Mouse (Mus musculus) lung, embryonic 16.5 days (tissue): Measurements from ENCODE around the gene Fgfr4. TPM values are rescaled to one million over a fixed set of nuclear protein-coding genes. Genes with fewer than 3 reads are reported as not detected.

Experiments used
- ATAC-seq: fragments of 200-750 bp; cut with Nextera tagmentation; 2 replicates; pipeline ENCODE4 v1.8.0; 2017; ENCODE audit warnings: low read depth, mild to moderate bottlenecking, moderate library complexity
- H3K27ac ChIP-seq: fragments of 300-500 bp; sonication (generic); 2 replicates; pipeline ENCODE4 v1.5.1; 2014; ENCODE audit warnings: mild to moderate bottlenecking, control low read depth, low read length
- H3K27me3 ChIP-seq: fragments of 300-500 bp; sonication (generic); 2 replicates; pipeline ENCODE4 v1.6.1; 2014; ENCODE audit warnings: low read depth, low read length, mixed read lengths; ENCODE audit not compliant: control insufficient read depth, insufficient read depth
- H3K36me3 ChIP-seq: fragments of 300-500 bp; sonication (generic); 2 replicates; pipeline ENCODE4 v1.6.1; 2014; ENCODE audit warnings: low read length; ENCODE audit not compliant: control insufficient read depth, insufficient read depth
- H3K4me1 ChIP-seq: fragments of 300-500 bp; sonication (generic); replicated peaks from 2 replicates; pipeline ENCODE4 v1.6.1; 2014; ENCODE audit warnings: low read length, mixed read lengths; ENCODE audit not compliant: control insufficient read depth, insufficient read depth
- H3K4me2 ChIP-seq: fragments of 300-500 bp; sonication (generic); 2 replicates; pipeline ENCODE4 v1.6.1; 2014; ENCODE audit warnings: low read depth, low read length, control low read depth
- H3K4me3 ChIP-seq: fragments of 300-500 bp; sonication (generic); 2 replicates; pipeline ENCODE4 v1.5.1; 2014; ENCODE audit warnings: mild to moderate bottlenecking, low read length, control low read depth
- H3K9ac ChIP-seq: fragments of 300-500 bp; sonication (generic); 2 replicates; pipeline ENCODE4 v1.6.1; 2014; ENCODE audit warnings: low read length, control low read depth
- H3K9me3 ChIP-seq: fragments of 300-500 bp; sonication (generic); 2 replicates; pipeline ENCODE4 v1.6.1; 2016; ENCODE audit warnings: low read length; ENCODE audit not compliant: control insufficient read depth
- WGBS: fragments of 180-500 bp; shearing (Covaris S2); extraction: QIAGEN DNeasy Blood & Tissue Kit; methylation state at CpG from one replicate; pipeline ENCODE4 v1.1.7; 2014; 5-methylcytosine and 5-hydroxymethylcytosine counted together
- polyA plus RNA-seq: library from polyadenylated mRNA; unstranded; fragments of >200 nt; fragmentation: Nextera tagmentation; extraction: Ambion mirVana; gene quantifications from 2 replicates; pipeline ENCODE4 v1.2.1, GENCODE M21; 2015

Fgfr4 gene
- polyA plus RNA-seq, 1 experiment from 2014 or later, result 27.7 TPM

DNA sequence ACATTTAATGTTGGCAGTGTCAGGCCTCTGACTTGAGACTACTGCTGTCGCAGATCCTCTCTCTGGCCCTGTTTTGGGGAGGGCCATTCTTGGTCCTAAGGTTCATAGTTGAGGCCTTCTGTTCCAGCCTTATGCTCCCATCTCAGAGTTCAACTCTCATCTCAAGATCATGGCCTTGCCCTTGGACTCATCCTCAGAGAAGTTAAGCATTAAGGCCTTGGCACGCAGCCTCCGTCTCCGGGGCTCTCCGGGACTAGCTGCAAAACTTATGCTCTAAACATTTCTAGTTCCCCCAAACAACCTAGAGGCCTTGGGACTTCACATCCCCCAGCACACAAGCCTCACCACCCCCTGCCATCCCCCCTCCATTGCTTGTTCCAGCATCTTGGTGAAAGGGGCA lies 15.8 kb downstream of the Fgfr4 start:
- H3K4me1 ChIP-seq, result peaks cover 27% of the 10 kb centered on the region
- no peak overlapping the region; the same call in 1 of the 2 replicates for H3K9ac ChIP-seq
- peak overlapping the region; percentile 79 for H3K27ac ChIP-seq
- no peak overlapping the region for H3K4me2 ChIP-seq
- no peak overlapping the region for H3K4me3 ChIP-seq
- ATAC-seq, result no peak
- H3K27me3 ChIP-seq, result no peaks in the 10 kb centered on the region
- WGBS, result 78% methylated on average over 5 of the region's 5 CpGs
- peaks cover 7% of the 10 kb centered on the region; the same call in 1 of the 2 replicates for H3K36me3 ChIP-seq
- H3K9me3 ChIP-seq, result peaks cover 4% of the 10 kb centered on the region; the same call in 1 of the 2 replicates

DNA sequence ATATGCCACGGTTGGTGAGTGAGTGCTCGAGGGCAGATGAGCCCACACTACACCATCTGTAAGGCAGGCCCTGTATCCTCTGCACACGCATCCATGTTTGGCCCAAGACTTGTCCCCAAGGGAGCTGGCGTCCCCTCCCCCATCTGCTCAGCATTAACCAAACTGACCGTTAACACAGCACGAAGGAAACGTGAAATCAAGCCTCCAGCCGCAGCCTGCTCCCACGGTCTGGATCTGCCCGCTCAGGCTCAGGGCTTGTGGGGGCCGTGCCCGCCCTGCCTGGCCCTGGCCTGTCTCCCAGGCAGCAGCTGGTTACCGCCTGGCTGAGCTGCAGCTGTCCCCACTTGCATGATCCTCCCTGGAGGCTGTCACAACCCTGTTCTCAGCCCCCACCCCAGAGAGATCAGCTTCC lies 16.5 kb downstream of the Fgfr4 start:
- peak overlapping the region; percentile 79 for H3K27ac ChIP-seq
- H3K9ac ChIP-seq, result no peak overlapping the region
- WGBS, result 66% methylated on average over 13 of the region's 13 CpGs
- peak; percentile 88 for ATAC-seq
- H3K4me1 ChIP-seq, result peaks cover 27% of the 10 kb centered on the region
- H3K4me3 ChIP-seq, result no peak overlapping the region
- H3K27me3 ChIP-seq, result no peaks in the 10 kb centered on the region
- H3K9me3 ChIP-seq, result peaks cover 4% of the 10 kb centered on the region; the same call in 1 of the 2 replicates
- H3K36me3 ChIP-seq, result peaks cover 7% of the 10 kb centered on the region; the same call in 1 of the 2 replicates
- no peak overlapping the region for H3K4me2 ChIP-seq

DNA sequence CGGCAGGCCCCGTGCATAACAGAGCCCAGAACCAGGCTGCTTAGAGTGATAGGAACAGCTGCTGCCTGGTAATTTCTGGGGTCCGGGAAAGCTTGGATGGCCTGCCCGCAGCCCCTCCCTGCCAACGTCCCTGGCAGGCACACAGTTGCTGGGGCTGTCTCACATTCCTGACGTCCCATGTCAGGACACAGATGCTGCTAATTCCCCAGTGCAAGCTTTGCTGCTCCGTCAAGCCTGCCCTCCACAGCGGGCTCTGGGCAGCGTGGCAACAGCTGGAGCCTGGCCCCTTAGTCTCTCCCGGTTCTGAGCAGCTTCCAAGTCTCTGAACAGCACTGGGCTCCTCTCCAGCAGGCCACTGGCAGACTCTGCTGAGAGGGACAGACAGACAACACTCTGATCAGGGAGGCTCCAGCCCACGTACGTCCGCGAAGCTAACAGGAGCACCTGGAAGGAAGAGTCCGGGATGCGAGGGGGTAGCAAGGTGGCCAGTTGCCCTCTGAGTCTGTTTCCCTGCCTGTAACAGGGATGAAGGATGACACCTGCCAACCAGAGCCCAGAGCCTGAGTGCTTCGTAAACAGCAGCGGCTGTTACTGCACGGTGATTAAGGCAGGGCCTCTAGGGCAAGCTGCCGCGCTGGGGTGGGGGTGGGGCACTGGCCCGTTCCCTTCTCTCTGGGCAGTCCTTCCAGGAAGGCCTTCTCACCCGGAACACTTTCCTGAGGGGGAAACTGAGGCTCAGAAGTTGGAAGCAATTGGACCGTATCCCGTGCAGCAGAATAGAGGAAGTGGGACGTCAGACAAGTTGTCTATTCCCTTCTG lies 19.3 kb downstream of the Fgfr4 start:
- peak overlapping the region; percentile 19 for H3K4me3 ChIP-seq
- no peaks in the 10 kb centered on the region for H3K36me3 ChIP-seq
- H3K9me3 ChIP-seq, result peaks cover 4% of the 10 kb centered on the region; the same call in 1 of the 2 replicates
- 9% methylated on average over 26 of the region's 26 CpGs for WGBS
- peak overlapping the region; percentile 86 for H3K27ac ChIP-seq
- peak overlapping the region; percentile 44 for H3K9ac ChIP-seq
- no peaks in the 10 kb centered on the region for H3K27me3 ChIP-seq
- ATAC-seq, result peak; percentile 75
- H3K4me1 ChIP-seq, result peaks cover 27% of the 10 kb centered on the region
- H3K4me2 ChIP-seq, result peak overlapping the region; percentile 48

DNA sequence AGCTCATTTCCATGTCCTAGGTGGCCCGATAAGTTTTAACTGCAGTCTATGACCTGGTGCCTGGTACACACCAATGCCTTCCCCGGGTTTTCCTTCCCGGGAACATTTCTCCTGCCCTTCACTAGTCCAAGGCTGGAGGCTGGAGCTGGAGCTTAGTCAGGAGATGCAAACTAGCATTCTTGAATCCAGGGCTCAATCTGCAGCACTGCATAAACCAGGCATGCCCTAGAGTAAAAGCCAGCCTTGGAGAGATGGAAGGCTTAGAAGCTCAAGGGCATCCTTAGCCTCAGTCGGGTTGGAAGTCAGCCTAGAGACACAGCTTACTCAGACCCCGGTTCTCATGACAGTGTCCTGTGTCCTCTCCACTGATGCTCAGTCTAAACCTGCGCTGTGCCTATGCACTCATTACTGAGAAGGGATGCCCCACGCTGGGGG lies 19.9 kb downstream of the Fgfr4 start:
- H3K36me3 ChIP-seq, result no peaks in the 10 kb centered on the region
- H3K4me1 ChIP-seq, result peaks cover 27% of the 10 kb centered on the region
- peaks cover 4% of the 10 kb centered on the region; the same call in 1 of the 2 replicates for H3K9me3 ChIP-seq
- H3K4me2 ChIP-seq, result peak overlapping the region; percentile 48
- no peak for ATAC-seq
- 44% methylated on average over 7 of the region's 7 CpGs for WGBS
- H3K9ac ChIP-seq, result no peak overlapping the region; the same call in 1 of the 2 replicates
- no peak overlapping the region; the same call in 1 of the 2 replicates for H3K4me3 ChIP-seq
- peak overlapping the region; percentile 86 for H3K27ac ChIP-seq
- no peaks in the 10 kb centered on the region for H3K27me3 ChIP-seq

DNA sequence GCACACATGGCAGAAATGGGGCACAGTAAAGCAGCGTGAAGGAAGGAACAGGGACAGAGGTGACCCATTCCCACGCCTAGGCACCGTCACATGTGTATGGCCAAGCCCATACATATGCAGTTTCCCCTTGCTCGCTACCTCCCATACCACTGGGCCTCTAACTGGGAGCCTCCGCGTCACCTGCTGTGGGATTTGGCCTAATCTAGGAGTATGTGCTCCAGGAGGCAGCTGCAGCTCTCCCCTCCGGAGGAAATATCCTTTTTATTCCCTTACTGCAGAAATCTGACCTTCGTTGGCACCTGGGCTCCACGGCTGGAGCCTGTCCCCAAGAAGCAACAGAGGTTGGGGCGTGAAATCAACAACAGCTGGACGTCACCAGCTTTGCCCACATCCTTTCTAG lies 21.9 kb downstream of the Fgfr4 start:
- Histone ChIP-seq H3K36me3 (no peaks in the 10 kb centered on the region), H3K27ac (no peak overlapping the region), H3K4me2 (no peak overlapping the region), H3K9me3 (peaks cover 4% of the 10 kb centered on the region; the same call in 1 of the 2 replicates), H3K9ac (no peak overlapping the region), H3K4me1 (peaks cover 17% of the 10 kb centered on the region), H3K27me3 (no peaks in the 10 kb centered on the region), H3K4me3 (no peak overlapping the region)
- whole genome bisulfite sequencing, result 78% methylated on average over 11 of the region's 11 CpGs
- ATAC-seq, result no peak

DNA sequence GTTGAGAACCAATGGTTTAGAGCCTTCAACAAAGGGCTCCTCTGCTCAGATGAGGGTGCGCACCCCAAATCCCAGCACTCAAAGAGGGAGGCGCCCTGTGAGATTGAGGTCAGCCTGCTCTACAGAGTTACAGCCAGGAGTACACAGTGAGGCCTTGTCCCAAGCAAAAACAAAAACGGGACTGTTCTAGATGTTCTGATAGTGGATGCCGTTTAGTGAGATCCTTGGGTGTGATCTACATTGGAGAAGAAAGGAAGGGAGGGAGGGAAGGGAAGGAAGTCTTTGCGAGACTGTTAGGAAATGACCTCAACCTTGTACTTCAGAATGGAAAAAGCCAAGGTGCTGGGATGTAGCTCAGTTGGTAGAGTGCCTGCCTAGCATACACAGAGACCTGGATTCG lies 23.8 kb downstream of the Fgfr4 start:
- WGBS, result 74% methylated on average over 6 of the region's 6 CpGs
- Histone ChIP-seq H3K36me3 (no peaks in the 10 kb centered on the region), H3K4me2 (no peak overlapping the region), H3K9me3 (no peaks in the 10 kb centered on the region), H3K9ac (no peak overlapping the region), H3K27ac (no peak overlapping the region), H3K27me3 (no peaks in the 10 kb centered on the region), H3K4me3 (no peak overlapping the region), H3K4me1 (peaks cover 13% of the 10 kb centered on the region)
- ATAC-seq, result no peak

DNA sequence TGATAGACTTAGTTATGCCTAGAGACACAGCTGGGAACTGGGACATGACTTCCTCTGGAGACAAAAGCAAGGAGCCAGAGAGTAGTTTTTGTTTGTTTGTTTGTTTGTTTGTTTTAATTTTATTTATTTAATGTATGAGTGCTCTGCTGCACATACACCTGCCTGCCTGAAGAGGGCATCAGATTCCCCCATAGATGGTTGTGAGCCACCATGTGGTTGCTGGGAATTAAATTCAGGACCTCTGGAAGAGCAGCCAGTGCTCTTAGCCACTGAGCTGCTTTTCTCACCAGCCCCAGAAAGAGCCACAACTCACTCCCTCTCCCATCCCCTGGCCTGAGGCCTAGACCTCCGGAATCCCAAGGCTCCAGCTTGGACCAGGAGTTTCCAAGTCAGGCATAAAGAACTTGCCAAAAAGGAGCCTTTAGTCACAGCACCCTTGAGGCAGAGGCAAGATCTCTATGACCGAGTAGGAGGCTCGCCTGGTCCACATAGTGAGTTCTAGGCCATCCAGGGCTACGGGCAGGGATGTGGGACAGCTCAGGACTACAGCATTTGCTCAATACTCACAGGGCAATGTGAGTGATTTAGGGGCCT lies 25.6 kb downstream of the Fgfr4 start:
- H3K4me3 ChIP-seq, result no peak overlapping the region
- ATAC-seq, result no peak
- no peak overlapping the region for H3K27ac ChIP-seq
- no peaks in the 10 kb centered on the region for H3K27me3 ChIP-seq
- no peak overlapping the region for H3K4me2 ChIP-seq
- no peaks in the 10 kb centered on the region for H3K9me3 ChIP-seq
- H3K36me3 ChIP-seq, result no peaks in the 10 kb centered on the region
- no peaks in the 10 kb centered on the region; the same call in 1 of the 2 replicates for H3K4me1 ChIP-seq
- 59% methylated on average over 4 of the region's 4 CpGs for WGBS
- H3K9ac ChIP-seq, result no peak overlapping the region

DNA sequence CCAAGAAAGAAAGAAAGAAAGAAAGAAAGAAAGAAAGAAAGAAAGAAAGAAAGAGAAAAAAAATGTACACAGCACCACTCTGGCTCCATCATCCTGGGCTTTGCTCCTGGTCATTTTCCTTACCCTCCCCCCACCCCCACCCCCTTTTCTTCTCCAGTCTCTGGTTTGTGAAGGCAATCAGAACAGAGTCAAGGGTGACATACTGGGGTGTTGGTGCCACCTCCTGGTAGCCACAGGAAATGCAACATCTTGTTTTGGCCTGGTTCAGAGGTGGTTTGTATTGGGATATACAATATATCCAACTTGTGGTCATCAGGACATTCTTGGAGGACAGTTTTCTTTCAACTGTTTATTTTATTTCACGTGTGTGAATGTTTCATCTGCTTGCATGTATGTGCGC lies 26.1 kb downstream of the Fgfr4 start:
- Histone ChIP-seq H3K36me3 (no peaks in the 10 kb centered on the region), H3K4me1 (no peaks in the 10 kb centered on the region; the same call in 1 of the 2 replicates), H3K4me3 (no peak overlapping the region), H3K9ac (no peak overlapping the region), H3K4me2 (no peak overlapping the region), H3K9me3 (no peaks in the 10 kb centered on the region), H3K27me3 (no peaks in the 10 kb centered on the region), H3K27ac (no peak overlapping the region)
- peak; percentile 18 for ATAC-seq
- WGBS, result 34% methylated on average over 2 of the region's 2 CpGs

DNA sequence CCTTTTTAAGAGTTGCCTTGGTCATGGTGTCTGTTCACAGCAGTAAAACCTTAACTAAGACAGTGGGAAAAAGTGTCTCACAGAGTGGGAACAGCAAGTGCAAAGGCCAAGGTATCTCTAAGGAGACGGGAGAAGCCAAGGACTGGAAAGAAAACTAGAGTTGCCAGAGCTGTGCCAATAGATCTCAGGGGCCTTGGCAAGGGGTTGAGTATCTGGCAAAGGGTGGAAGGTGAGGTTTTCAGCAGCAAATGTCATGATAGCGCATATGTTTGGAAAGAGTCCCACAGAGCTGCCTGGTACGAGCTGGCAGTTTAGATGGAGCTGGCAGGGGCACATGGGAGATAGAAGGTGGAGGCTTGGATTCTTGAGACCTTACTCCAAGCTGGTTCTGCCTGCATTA lies 27.2 kb downstream of the Fgfr4 start:
- Histone ChIP-seq H3K9ac (no peak overlapping the region), H3K27me3 (no peaks in the 10 kb centered on the region), H3K4me2 (no peak overlapping the region), H3K36me3 (no peaks in the 10 kb centered on the region), H3K9me3 (no peaks in the 10 kb centered on the region), H3K27ac (no peak overlapping the region), H3K4me3 (no peak overlapping the region), H3K4me1 (no peaks in the 10 kb centered on the region; the same call in 1 of the 2 replicates)
- 84% methylated on average over 3 of the region's 3 CpGs for WGBS
- no peak for ATAC-seq
